10 mouse cellular contexts compared by ENCODE assay signal in genomic region chr11:61882183-61882582, GRCm38 (mm10). TPM values are rescaled to one million over a fixed set of nuclear protein-coding genes. Genes with fewer than 3 reads are reported as not detected.
DNase-seq lines count a peak whose midpoint lies in the region; ATAC-seq and TF ChIP-seq lines count a peak whose summit lies in the region.
"Had no signal": no experiment of that assay in that cellular context is flagged by ENCODE, and none has a peak within 500 bp of the region (broad histone marks: within the 10 kb centered on the region; RNA-seq: fewer than 3 reads in every experiment).

No protein-coding gene starts in this region.

- H3K4me2 ChIP-seq in forebrain, embryonic 14.5 days (ENCODE audit: low read length): no peak overlapping the region
- H3K4me2 ChIP-seq in lung, embryonic 14.5 days: no peak overlapping the region
- H3K4me2 ChIP-seq: limb, embryonic 12.5 days; neural tube, embryonic 12.5 days had no signal

- no peak overlapping the region for H3K4me3 ChIP-seq in forebrain, embryonic 14.5 days (ENCODE audit: low read depth, low read length)
- no peak overlapping the region for H3K4me3 ChIP-seq in forebrain, embryonic 10.5 days
- no peak overlapping the region for H3K4me3 ChIP-seq in lung, embryonic 14.5 days (ENCODE audit: low read depth, low read length)
- H3K4me3 ChIP-seq: limb, embryonic 12.5 days; neural tube, embryonic 12.5 days had no signal

- no peak overlapping the region for H3K27ac ChIP-seq in forebrain, embryonic 14.5 days (ENCODE audit: low read depth, low read length)
- H3K27ac ChIP-seq in forebrain, embryonic 10.5 days: no peak overlapping the region
- H3K27ac ChIP-seq in lung, embryonic 14.5 days (ENCODE audit: low read depth): no peak overlapping the region
- H3K27ac ChIP-seq: limb, embryonic 12.5 days; neural tube, embryonic 12.5 days had no signal

- no peak for TF ChIP-seq CTCF in lung, embryonic 14.5 days (IDR thresholded peaks at IDR 0.05; ENCODE audit: low read depth)

- peaks cover 47% of the 10 kb centered on the region for H3K36me3 ChIP-seq in forebrain, embryonic 14.5 days (ENCODE audit: control insufficient read depth, insufficient read depth, low read length)
- H3K36me3 ChIP-seq in forebrain, embryonic 10.5 days (replicated peaks): peaks cover 94% of the 10 kb centered on the region
- H3K36me3 ChIP-seq in lung, embryonic 14.5 days (ENCODE audit: insufficient read depth): peaks cover 58% of the 10 kb centered on the region

- no peaks in the 10 kb centered on the region for H3K4me1 ChIP-seq in forebrain, embryonic 14.5 days (ENCODE audit: control insufficient read depth, insufficient read depth, low read length)
- no peaks in the 10 kb centered on the region for H3K4me1 ChIP-seq in forebrain, embryonic 10.5 days
- H3K4me1 ChIP-seq in lung, embryonic 14.5 days (ENCODE audit: insufficient read depth): no peaks in the 10 kb centered on the region
- H3K4me1 ChIP-seq: limb, embryonic 12.5 days; neural tube, embryonic 12.5 days had no signal

- 87% methylated on average over 5 of the region's 5 CpGs for WGBS in forebrain, embryonic 14.5 days
- 89% methylated on average over 5 of the region's 5 CpGs for WGBS in forebrain, embryonic 10.5 days
- 73% methylated on average over 5 of the region's 5 CpGs for WGBS in lung, embryonic 14.5 days

- no peaks in the 10 kb centered on the region for H3K9me3 ChIP-seq in forebrain, embryonic 14.5 days (replicated peaks; ENCODE audit: control insufficient read depth, low read length)
- H3K9me3 ChIP-seq in forebrain, embryonic 10.5 days: no peaks in the 10 kb centered on the region
- H3K9me3 ChIP-seq in lung, embryonic 14.5 days (ENCODE audit: low read depth, low read length): no peaks in the 10 kb centered on the region
- H3K9me3 ChIP-seq: limb, embryonic 12.5 days; neural tube, embryonic 12.5 days had no signal

- H3K27me3 ChIP-seq in forebrain, embryonic 14.5 days (replicated peaks; ENCODE audit: control insufficient read depth, insufficient read depth, low read length): no peaks in the 10 kb centered on the region
- no peaks in the 10 kb centered on the region for H3K27me3 ChIP-seq in forebrain, embryonic 10.5 days (ENCODE audit: poor library complexity, severe bottlenecking)
- H3K27me3 ChIP-seq in lung, embryonic 14.5 days (ENCODE audit: insufficient read depth, low read length): no peaks in the 10 kb centered on the region
- H3K27me3 ChIP-seq: limb, embryonic 12.5 days; neural tube, embryonic 12.5 days had no signal

- no peak overlapping the region for H3K9ac ChIP-seq in forebrain, embryonic 14.5 days (ENCODE audit: low read length)
- H3K9ac ChIP-seq in lung, embryonic 14.5 days: no peak overlapping the region
- H3K9ac ChIP-seq: limb, embryonic 12.5 days; neural tube, embryonic 12.5 days had no signal

- no peak for ATAC-seq in forebrain, embryonic 14.5 days
- ATAC-seq in lung, embryonic 14.5 days (ENCODE audit: insufficient read depth): no peak
- ATAC-seq in megakaryocyte progenitor cell, adult 5-6 weeks (replicated peaks; ENCODE audit: poor library complexity): peak; percentile 79

- peak; percentile 10 for DNase-seq in forebrain, embryonic 14.5 days (ENCODE audit: low spot score)
- no peak for DNase-seq in forebrain, embryonic 10.5 days (ENCODE audit: extremely low spot score, low spot score)
- DNase-seq in lung, embryonic 14.5 days: peak; percentile 36
- no peak for DNase-seq in lung, postnatal 4 days
- DNase-seq in c-Kit-positive CD71-positive TER-119-negative erythroid progenitor cells, embryonic 14.5 days (ENCODE audit: low read depth): peak; percentile 13
- no peak for DNase-seq in frontal cortex, postnatal 25 days (ENCODE audit: low spot score in 2 of 2)
- no peak for DNase-seq in adrenal gland, postnatal 4 days (ENCODE audit: low spot score in 2 of 2)

RNA-seq across cellular contexts. Expression of gene Ulk2, which starts 27.3 kb away (rescaled TPM):
- 44.0 and 45.2 TPM in 2 replicates for polyA plus RNA-seq in forebrain, embryonic 14.5 days (2014; fragmentation: Nextera tagmentation; extraction: Ambion mirVana)
- polyA plus RNA-seq in forebrain, embryonic 10.5 days (2016; fragmentation: Nextera tagmentation; extraction: Ambion mirVana): 10.4 and 10.6 TPM in 2 replicates
- polyA plus RNA-seq in lung, embryonic 14.5 days (2014; fragmentation: Nextera tagmentation; extraction: Ambion mirVana): 20.5 and 20.8 TPM in 2 replicates
- total RNA-seq in megakaryocyte progenitor cell, adult 5-6 weeks (2015): 17.7 and 19.5 TPM in 2 replicates
- total RNA-seq in megakaryocyte progenitor cell, adult 5-6 weeks (2017): 12.8 and 14.7 TPM in 2 replicates
- 10 to 100 TPM; 27.6 TPM for total RNA-seq in adrenal gland, postnatal 4 days (2021)

RNA-seq across cellular contexts. Expression of gene Akap10, which starts 47.9 kb away (rescaled TPM):
- polyA plus RNA-seq in forebrain, embryonic 14.5 days (2014; fragmentation: Nextera tagmentation; extraction: Ambion mirVana): 8.9 and 10.8 TPM in 2 replicates
- polyA plus RNA-seq in forebrain, embryonic 10.5 days (2016; fragmentation: Nextera tagmentation; extraction: Ambion mirVana): 14.7 and 15.7 TPM in 2 replicates
- polyA plus RNA-seq in lung, embryonic 14.5 days (2014; fragmentation: Nextera tagmentation; extraction: Ambion mirVana): 19.0 and 20.4 TPM in 2 replicates
- 45.7 and 45.8 TPM in 2 replicates for total RNA-seq in megakaryocyte progenitor cell, adult 5-6 weeks (2015)
- 34.0 and 37.8 TPM in 2 replicates for total RNA-seq in megakaryocyte progenitor cell, adult 5-6 weeks (2017)
- 10 to 100 TPM; 29.0 TPM for total RNA-seq in adrenal gland, postnatal 4 days (2021)

Comparison
In these comparisons a context has a peak if more than half of its experiments do, and no peak if none do; other contexts are left out.
1. DNase-seq: peak in forebrain, embryonic 14.5 days (single experiment), lung, embryonic 14.5 days (single experiment) and c-Kit-positive CD71-positive TER-119-negative erythroid progenitor cells, embryonic 14.5 days (single experiment); none in forebrain, embryonic 10.5 days (single experiment), lung, postnatal 4 days (0 of 2), frontal cortex, postnatal 25 days (0 of 2) and adrenal gland, postnatal 4 days (0 of 2).